Mouse (Mus musculus) spleen, adult 2 months (tissue): Measurements from ENCODE around the gene Fxyd6.

Experiments
- CTCF ChIP-seq: fragments of 200-500 bp; IDR thresholded peaks from 2 replicates; pipeline ENCODE4 v1.5.1; 2011; ENCODE audit warnings: mild to moderate bottlenecking, inconsistent platforms; ENCODE audit not compliant: insufficient read depth, insufficient read length, insufficient replicate concordance; ENCODE audit errors: extremely low read depth
- POLR2A ChIP-seq: fragments of 200-500 bp; IDR thresholded peaks from 2 replicates; pipeline ENCODE4 v1.6.1; 2011; ENCODE audit warnings: low read depth, low read length, inconsistent platforms

GRCm38 (mm10) chr9:45429951-45430697 lies 60.1 kb downstream of the Fxyd6 start:
- TF ChIP-seq POLR2A = no peak
- no peak for TF ChIP-seq CTCF
